Mouse (Mus musculus) thymus, adult 2 months (tissue): ENCODE measurements around the gene Emc9.

Experiments
- CTCF ChIP-seq: fragments of 200-500 bp; IDR thresholded peaks from 2 replicates; pipeline ENCODE4 v1.5.1; 2012; ENCODE audit warnings: mild to moderate bottlenecking, control low read depth, low read length, moderate library complexity, borderline replicate concordance; ENCODE audit not compliant: control insufficient read depth, poor library complexity, insufficient read depth; ENCODE audit errors: extremely low read depth
- POLR2A ChIP-seq: fragments of 200-500 bp; IDR thresholded peaks from 2 replicates; pipeline ENCODE4 v1.6.1; 2012; ENCODE audit warnings: mild to moderate bottlenecking, low read length, control low read depth, moderate library complexity; ENCODE audit not compliant: control insufficient read depth, poor library complexity, insufficient read depth; ENCODE audit errors: extremely low read depth

GRCm38 (mm10) chr14:55575711-55576110 lies 9.4 kb downstream of the Emc9 start:
- TF ChIP-seq CTCF = no peak
- no peak for TF ChIP-seq POLR2A
